Mouse (Mus musculus) megakaryocyte, embryonic 14.5 days (primary cell): ENCODE measurements around the gene Hoxa3. TPM values are rescaled to one million over a fixed set of nuclear protein-coding genes. Genes with fewer than 3 reads are reported as not detected.
A peak's percentile ranks its signal among the peaks of the same experiment; 100 is the strongest.

Experiments used
- H3K27me3 ChIP-seq: replicated peaks from 2 replicates; pipeline ENCODE3; 2012; ENCODE audit warnings: inconsistent platforms
- H3K36me3 ChIP-seq: replicated peaks from 2 replicates; pipeline ENCODE3; 2012; ENCODE audit warnings: low read length, inconsistent platforms, mixed read lengths
- H3K4me1 ChIP-seq: 2 replicates; pipeline ENCODE4 v1.6.1; 2012; ENCODE audit warnings: inconsistent platforms
- H3K4me3 ChIP-seq: replicated peaks from 2 replicates; pipeline ENCODE3; 2012; ENCODE audit warnings: moderate library complexity, mild to moderate bottlenecking, inconsistent platforms
- H3K9me3 ChIP-seq: 2 replicates; pipeline ENCODE4 v1.6.1; 2012; ENCODE audit warnings: inconsistent platforms
- FLI1 ChIP-seq: IDR thresholded peaks from 2 replicates; pipeline ENCODE4 v1.6.1; 2012; ENCODE audit warnings: low read length, inconsistent platforms, mixed read lengths
- GATA1 ChIP-seq: IDR thresholded peaks from 3 replicates; pipeline ENCODE4 v1.6.1; 2012; ENCODE audit warnings: mixed read lengths, low read length, inconsistent platforms, borderline replicate concordance
- polyA plus RNA-seq: library from polyadenylated mRNA; stranded (reverse); fragments of >175 nt; gene quantifications from 2 replicates; pipeline ENCODE4 v1.2.3, GENCODE M21; 2012; ENCODE audit warnings: low replicate concordance; ENCODE audit not compliant: insufficient read depth

Hoxa3 gene
- polyA plus RNA-seq, 1 experiment, result 0.21 TPM

DNA sequence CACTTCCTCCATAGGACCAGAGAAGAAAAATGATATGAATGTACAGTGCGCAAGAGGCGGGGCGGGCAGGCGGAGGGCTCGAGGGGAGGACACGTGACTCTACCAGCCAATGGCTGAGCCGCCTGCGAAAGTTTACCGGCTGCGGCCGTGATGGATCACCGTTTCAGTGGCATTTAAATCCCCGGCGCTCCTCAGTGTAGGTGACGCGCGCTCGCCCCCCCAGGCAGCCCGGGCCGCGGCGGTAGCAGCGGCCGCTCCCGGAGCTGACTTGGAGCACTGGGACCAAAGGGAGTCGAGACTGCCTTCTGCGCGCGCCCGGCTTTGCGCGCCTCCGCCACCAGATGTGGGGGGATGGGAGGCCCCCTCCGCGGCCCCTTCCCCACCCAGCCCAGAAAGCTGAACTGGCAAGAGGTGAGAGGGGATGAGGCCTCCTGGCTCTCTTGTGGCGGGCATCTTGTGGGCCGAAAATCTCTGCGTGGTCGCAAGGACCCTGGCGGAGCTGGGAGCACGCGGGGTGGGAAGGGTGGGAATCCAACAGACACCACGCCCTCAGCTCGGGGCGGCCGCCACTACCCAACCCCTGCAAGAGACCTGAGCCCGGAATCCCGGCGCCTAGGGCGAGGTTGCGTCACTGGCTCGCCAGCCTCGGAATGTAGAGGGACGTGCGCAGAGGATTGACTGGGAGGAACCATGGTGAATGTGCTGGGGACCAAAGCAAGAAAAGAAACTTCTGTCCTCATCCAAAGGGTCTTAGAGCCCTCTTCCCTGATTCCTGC lies 54.7 kb downstream of the Hoxa3 start, which contains the start of gene Hoxa1:
Gene Hoxa1 (minus strand): TSS at position 42 of the 776 bp plus-strand sequence.
- H3K4me3 ChIP-seq, result peak within 1 kb of the TSS; percentile 93

DNA sequence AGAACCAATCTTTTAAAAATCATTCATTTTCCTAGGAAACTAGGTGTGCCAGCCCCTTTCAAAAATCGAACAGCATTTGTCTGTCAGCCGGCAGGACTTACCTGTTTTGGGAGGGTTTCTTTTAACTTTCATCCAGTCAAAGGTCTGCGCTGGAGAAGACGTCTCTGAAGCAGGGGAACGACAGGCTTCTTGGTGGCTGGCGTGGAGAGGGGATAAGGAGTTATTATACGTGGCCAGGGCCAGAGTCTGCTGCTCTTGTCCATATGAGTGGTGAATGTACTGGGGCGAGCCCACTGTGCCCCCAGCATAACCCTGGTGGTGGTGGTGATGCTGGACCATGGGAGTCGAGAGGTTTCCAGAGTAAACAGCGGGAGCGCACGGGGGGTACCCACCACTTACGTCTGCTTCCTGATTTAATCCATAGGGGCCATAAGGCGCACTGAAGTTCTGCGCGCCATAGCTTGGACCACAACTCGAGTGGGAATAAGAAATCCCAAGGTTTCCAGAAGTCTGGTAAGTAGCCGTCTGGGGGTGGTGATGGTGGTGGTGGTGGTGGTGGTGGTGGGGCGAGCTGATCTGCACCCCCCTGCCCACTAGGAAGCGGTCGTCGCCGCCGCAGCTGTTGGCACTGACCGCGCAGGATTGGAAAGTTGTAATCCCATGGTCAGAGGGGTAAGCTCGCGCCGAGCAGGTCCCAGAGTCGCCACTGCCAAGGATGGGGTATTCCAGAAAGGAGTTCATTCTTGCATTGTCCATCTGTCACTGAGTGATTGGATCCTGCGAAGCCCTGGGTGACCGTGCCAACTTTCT lies 55.5 kb downstream of the Hoxa3 start:
- H3K36me3 ChIP-seq, result no peaks in the 10 kb centered on the region
- peak overlapping the region; percentile 93 for H3K4me3 ChIP-seq
- peaks cover 75% of the 10 kb centered on the region for H3K27me3 ChIP-seq

More for the DNA sequence above, 54.7 kb downstream of the Hoxa3 start, which contains the start of gene Hoxa1:
- Histone ChIP-seq H3K4me1 (peaks cover 50% of the 10 kb centered on the region), H3K27me3 (peaks cover 75% of the 10 kb centered on the region), H3K9me3 (peaks cover 2% of the 10 kb centered on the region; the same call in 1 of the 2 replicates), H3K36me3 (peaks cover under 1% of the 10 kb centered on the region)
- TF ChIP-seq GATA1 (no peak), FLI1 (no peak)

GRCm38 (mm10) chr6:52156551-52157200 lies 56.5 kb downstream of the Hoxa3 start:
- Histone ChIP-seq H3K4me1 (peaks cover 45% of the 10 kb centered on the region), H3K4me3 (no peak overlapping the region), H3K27me3 (peaks cover 83% of the 10 kb centered on the region)

More for the DNA sequence above, 55.5 kb downstream of the Hoxa3 start:
- Histone ChIP-seq H3K4me1 (peaks cover 45% of the 10 kb centered on the region), H3K9me3 (no peaks in the 10 kb centered on the region)
- TF ChIP-seq GATA1 (no peak), FLI1 (no peak)

GRCm38 (mm10) chr6:52155471-52155870 lies 57.7 kb downstream of the Hoxa3 start:
- H3K9me3 ChIP-seq, result no peaks in the 10 kb centered on the region
- no peaks in the 10 kb centered on the region for H3K36me3 ChIP-seq
- H3K4me1 ChIP-seq, result peaks cover 38% of the 10 kb centered on the region
- TF ChIP-seq FLI1, result no peak
- no peak for TF ChIP-seq GATA1
- H3K27me3 ChIP-seq, result peaks cover 87% of the 10 kb centered on the region
- no peak overlapping the region for H3K4me3 ChIP-seq

More at GRCm38 (mm10) chr6:52156551-52157200, 56.5 kb downstream of the Hoxa3 start:
- H3K36me3 ChIP-seq, result no peaks in the 10 kb centered on the region
- TF ChIP-seq GATA1, result no peak
- no peak for TF ChIP-seq FLI1
- H3K9me3 ChIP-seq, result no peaks in the 10 kb centered on the region

DNA sequence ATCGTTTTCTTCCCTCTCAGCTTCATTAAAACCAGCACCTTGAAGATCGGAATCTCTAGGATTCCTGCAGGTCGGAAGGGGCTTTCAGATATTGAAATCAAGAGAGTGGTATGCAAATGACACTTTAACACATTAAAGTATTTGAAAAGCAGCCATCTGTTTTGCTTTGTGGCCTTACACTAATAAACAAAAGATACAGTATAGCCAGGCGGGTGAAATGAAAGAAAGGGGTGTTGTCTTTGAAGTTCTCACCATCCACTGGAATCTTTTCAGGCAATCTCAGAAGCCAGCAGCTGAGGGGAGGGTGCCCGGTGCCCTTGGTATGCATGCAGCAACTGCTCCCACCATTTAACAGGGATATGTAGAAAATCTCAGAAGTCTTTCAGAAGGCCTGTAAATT lies 59.1 kb downstream of the Hoxa3 start:
- Histone ChIP-seq H3K9me3 (peaks cover 7% of the 10 kb centered on the region; the same call in 1 of the 2 replicates), H3K36me3 (no peaks in the 10 kb centered on the region), H3K4me3 (no peak overlapping the region), H3K4me1 (peaks cover 23% of the 10 kb centered on the region), H3K27me3 (peaks cover 90% of the 10 kb centered on the region)
- no peak for TF ChIP-seq GATA1
- no peak for TF ChIP-seq FLI1

- peaks cover 7% of the 10 kb centered on the region; the same call in 1 of the 2 replicates for H3K9me3 ChIP-seq
- no peak overlapping the region for H3K4me3 ChIP-seq
- peaks cover 83% of the 10 kb centered on the region for H3K27me3 ChIP-seq
- H3K36me3 ChIP-seq, result no peaks in the 10 kb centered on the region
- TF ChIP-seq FLI1, result no peak
- TF ChIP-seq GATA1, result no peak
- H3K4me1 ChIP-seq, result peaks cover 16% of the 10 kb centered on the region
These were observed 59.9 kb downstream of the Hoxa3 start for GRCm38 (mm10) chr6:52153270-52153669.

GRCm38 (mm10) chr6:52152226-52153193 lies 60.6 kb downstream of the Hoxa3 start:
- H3K27me3 ChIP-seq, result peaks cover 78% of the 10 kb centered on the region
- no peaks in the 10 kb centered on the region for H3K36me3 ChIP-seq

DNA sequence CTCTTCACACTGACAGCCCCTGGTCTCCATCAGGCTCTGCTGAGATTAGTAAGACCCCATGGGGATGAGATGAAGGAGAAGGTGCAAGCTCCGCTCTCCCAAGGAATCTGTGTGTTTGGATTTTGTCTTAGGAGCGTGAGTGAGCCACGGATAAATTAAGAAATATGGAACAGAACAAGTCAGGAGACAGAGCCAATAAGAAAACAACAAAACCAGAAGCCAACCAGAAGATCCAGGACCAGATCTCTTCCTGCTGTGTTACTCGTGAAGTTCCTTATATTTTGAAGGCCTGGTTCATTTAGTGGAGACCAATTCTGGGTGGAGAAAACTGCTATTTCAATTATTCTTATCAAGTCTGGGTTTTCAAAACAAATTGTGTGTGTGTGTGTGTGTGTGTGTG lies 61.6 kb downstream of the Hoxa3 start:
- no peak for TF ChIP-seq FLI1
- TF ChIP-seq GATA1, result no peak
- Histone ChIP-seq H3K27me3 (peaks cover 77% of the 10 kb centered on the region), H3K9me3 (peaks cover 7% of the 10 kb centered on the region; the same call in 1 of the 2 replicates), H3K4me1 (peaks cover under 1% of the 10 kb centered on the region; the same call in 1 of the 2 replicates), H3K36me3 (no peaks in the 10 kb centered on the region), H3K4me3 (no peak overlapping the region)

More at GRCm38 (mm10) chr6:52152226-52153193, 60.6 kb downstream of the Hoxa3 start:
- peaks cover 7% of the 10 kb centered on the region; the same call in 1 of the 2 replicates for H3K9me3 ChIP-seq
- no peak overlapping the region for H3K4me3 ChIP-seq
- TF ChIP-seq GATA1 (no peak), FLI1 (no peak)
- peaks cover 9% of the 10 kb centered on the region for H3K4me1 ChIP-seq
